Mouse (Mus musculus) ES-E14 (cell line): ENCODE measurements around the gene Btn2a2. TPM values are rescaled to one million over a fixed set of nuclear protein-coding genes. Genes with fewer than 3 reads are reported as not detected.
A peak's percentile ranks its signal among the peaks of the same experiment; 100 is the strongest.

Source experiments
- DNase-seq: peaks from one replicate; pipeline ENCODE4 v3.0.0-alpha.2; 2013; ENCODE audit warnings: low read depth, low spot score
- H3K27ac ChIP-seq: 2 replicates; pipeline ENCODE4 v1.5.1; 2012; ENCODE audit warnings: low read depth, mild to moderate bottlenecking, low read length, moderate library complexity, mixed read lengths; ENCODE audit not compliant: poor library complexity, insufficient read depth, severe bottlenecking
- H3K36me3 ChIP-seq: 2 replicates; pipeline ENCODE4 v1.6.1; 2012; ENCODE audit warnings: mild to moderate bottlenecking, low read length, moderate library complexity, mixed read lengths; ENCODE audit not compliant: control insufficient read depth, poor library complexity, insufficient read depth, severe bottlenecking
- H3K4me1 ChIP-seq, 2 experiments: fragments of 150-350 bp in 1 of 2; sonication (generic) in 1 of 2; 2 replicates each; pipeline ENCODE4 v1.6.1; 2012; ENCODE audit warnings: low read length in 2 of 2, mild to moderate bottlenecking in 1 of 2, mixed read lengths in 1 of 2; ENCODE audit not compliant: control insufficient read depth in 2 of 2, insufficient read depth in 2 of 2, poor library complexity in 1 of 2
- H3K4me3 ChIP-seq, 2 experiments: fragments of 150-350 bp in 1 of 2; sonication (generic) in 1 of 2; 2 replicates each; pipeline ENCODE4 v1.5.1; 2012; ENCODE audit warnings: low read length in 2 of 2, low read depth in 1 of 2, mild to moderate bottlenecking in 1 of 2, mixed read lengths in 1 of 2; ENCODE audit not compliant: insufficient read depth in 1 of 2, poor library complexity in 1 of 2, severe bottlenecking in 1 of 2
- H3K9ac ChIP-seq: 2 replicates; pipeline ENCODE4 v1.6.1; 2012; ENCODE audit warnings: low read depth, mild to moderate bottlenecking, low read length, mixed read lengths; ENCODE audit not compliant: poor library complexity, insufficient read depth, severe bottlenecking
- H3K9me3 ChIP-seq: fragments of 150-350 bp; sonication (generic); 2 replicates; pipeline ENCODE4 v1.6.1; 2012; ENCODE audit warnings: low read depth, mild to moderate bottlenecking, low read length; ENCODE audit not compliant: control insufficient read depth, insufficient read depth
- CHD2 ChIP-seq: IDR thresholded peaks from 2 replicates; pipeline ENCODE4 v1.6.1; 2014; ENCODE audit warnings: mild to moderate bottlenecking, low read depth, low read length, inconsistent platforms
- HCFC1 ChIP-seq: IDR thresholded peaks from 2 replicates; pipeline ENCODE4 v1.6.1; 2012; ENCODE audit warnings: low read length, inconsistent platforms, borderline replicate concordance; ENCODE audit not compliant: insufficient read depth
- MAFK ChIP-seq: IDR thresholded peaks from 2 replicates; pipeline ENCODE4 v1.6.1; 2014; ENCODE audit warnings: mild to moderate bottlenecking, low read depth, low read length, inconsistent platforms; ENCODE audit not compliant: insufficient read depth
- ZC3H11A ChIP-seq: IDR thresholded peaks from 2 replicates; pipeline ENCODE4 v1.6.1; 2012; ENCODE audit warnings: low read depth, mild to moderate bottlenecking, inconsistent platforms, low read length, borderline replicate concordance
- ZNF384 ChIP-seq: IDR thresholded peaks from 2 replicates; pipeline ENCODE4 v1.6.1; 2012; ENCODE audit warnings: low read depth, low read length, inconsistent platforms
- in situ Hi-C, 2 experiments: fragments of 600-800 bp; cut with MboI; formaldehyde crosslinking; loops; one replicate each; pipeline ENCODE4 v1.15.1; 2025; ENCODE audit warnings: low sequenced_read_pairs in 2 of 2, inconsistent platforms in 1 of 2; ENCODE audit not compliant: unreplicated experiment in 2 of 2
- total RNA-seq: library from RNA; depleted of rRNA; stranded (reverse); fragments of 300-350 nt; gene quantifications from 2 replicates; pipeline ENCODE4 v1.2.3, GENCODE M21; 2012

Gene Btn2a2
- total RNA-seq, 1 experiment, result 1.5 TPM

GRCm38 (mm10) chr13:23502916-23503315, 14.3 kb upstream of the Btn2a2 start:
- H3K27ac ChIP-seq, result no peak overlapping the region
- in situ Hi-C loops, result loop anchor here (25.0 kb wide), 1 partner anchor 191 kb away; no protein-coding TSS in a partner anchor
- H3K4me3 ChIP-seq, result peak overlapping the region in 1 of 2 experiments; percentile 31; a peak in 1 of 4 replicates
- H3K9me3 ChIP-seq, result no peaks in the 10 kb centered on the region
- H3K36me3 ChIP-seq, result no peaks in the 10 kb centered on the region
- H3K9ac ChIP-seq, result no peak overlapping the region
- no peak for DNase-seq
- H3K4me1 ChIP-seq, result peaks cover 2 to 6% of the 10 kb centered on the region in 2 experiments; a peak in 2 of 4 replicates
- TF ChIP-seq ZNF384 (no peak), HCFC1 (no peak), CHD2 (no peak), MAFK (no peak), ZC3H11A (no peak)

- Histone ChIP-seq H3K9ac (no peak overlapping the region), H3K9me3 (no peaks in the 10 kb centered on the region), H3K4me3 (peak overlapping the region in 1 of 2 experiments; percentile 34; a peak in 2 of 4 replicates), H3K36me3 (no peaks in the 10 kb centered on the region), H3K4me1 (peaks cover 0 to 6% of the 10 kb centered on the region in 2 experiments; a peak in 2 of 4 replicates), H3K27ac (no peak overlapping the region)
- in situ Hi-C loops, result loop anchor here (25.0 kb wide), 1 partner anchor 190 kb away; no protein-coding TSS in a partner anchor
- TF ChIP-seq MAFK, result no peak
- TF ChIP-seq ZC3H11A, result no peak
- no peak for TF ChIP-seq HCFC1
- no peak for TF ChIP-seq ZNF384
- TF ChIP-seq CHD2, result no peak
- DNase-seq, result no peak
These were observed 13.4 kb upstream of the Btn2a2 start for GRCm38 (mm10) chr13:23502031-23502567.

GRCm38 (mm10) chr13:23501511-23501910, 12.9 kb upstream of the Btn2a2 start:
- H3K9me3 ChIP-seq, result no peaks in the 10 kb centered on the region
- in situ Hi-C loops, result loop anchor here (25.0 kb wide), 1 partner anchor 189 kb away; no protein-coding TSS in a partner anchor
- H3K4me1 ChIP-seq, result peaks cover 0 to 6% of the 10 kb centered on the region in 2 experiments; a peak in 2 of 4 replicates
- TF ChIP-seq CHD2 (no peak), ZC3H11A (no peak), MAFK (no peak), ZNF384 (no peak), HCFC1 (no peak)
- H3K27ac ChIP-seq, result no peak overlapping the region
- H3K4me3 ChIP-seq, result peak overlapping the region; percentile 25 to 34; a peak in 3 of 4 replicates
- no peak overlapping the region for H3K9ac ChIP-seq
- no peaks in the 10 kb centered on the region for H3K36me3 ChIP-seq
- no peak for DNase-seq

GRCm38 (mm10) chr13:23500424-23501200, 12.0 kb upstream of the Btn2a2 start:
- H3K9ac ChIP-seq, result no peak overlapping the region
- in situ Hi-C loops, result loop anchor here (25.0 kb wide), 1 partner anchor 188 kb away; no protein-coding TSS in a partner anchor
- no peak overlapping the region for H3K27ac ChIP-seq
- no peaks in the 10 kb centered on the region for H3K9me3 ChIP-seq
- H3K4me3 ChIP-seq, result peak overlapping the region in 1 of 2 experiments; percentile 40; a peak in 2 of 4 replicates
- H3K36me3 ChIP-seq, result no peaks in the 10 kb centered on the region
- peak; percentile 76 for DNase-seq
- H3K4me1 ChIP-seq, result peaks cover 0 to 7% of the 10 kb centered on the region in 2 experiments; a peak in 2 of 4 replicates
- no peak for TF ChIP-seq HCFC1
- TF ChIP-seq CHD2, result no peak
- TF ChIP-seq ZC3H11A, result no peak
- TF ChIP-seq MAFK, result peak; percentile 94
- no peak for TF ChIP-seq ZNF384
